Mouse (Mus musculus) erythroblast, embryonic 14.5 days (primary cell): Measurements from ENCODE around the gene Mettl23.

Source experiments
- GATA1 ChIP-seq: IDR thresholded peaks from 2 replicates; pipeline ENCODE4 v1.6.1; 2012; ENCODE audit warnings: low read length, inconsistent platforms, mixed read lengths
- TAL1 ChIP-seq: IDR thresholded peaks from 3 replicates; pipeline ENCODE4 v1.6.1; 2012; ENCODE audit warnings: low read length, inconsistent platforms, mixed read lengths

DNA sequence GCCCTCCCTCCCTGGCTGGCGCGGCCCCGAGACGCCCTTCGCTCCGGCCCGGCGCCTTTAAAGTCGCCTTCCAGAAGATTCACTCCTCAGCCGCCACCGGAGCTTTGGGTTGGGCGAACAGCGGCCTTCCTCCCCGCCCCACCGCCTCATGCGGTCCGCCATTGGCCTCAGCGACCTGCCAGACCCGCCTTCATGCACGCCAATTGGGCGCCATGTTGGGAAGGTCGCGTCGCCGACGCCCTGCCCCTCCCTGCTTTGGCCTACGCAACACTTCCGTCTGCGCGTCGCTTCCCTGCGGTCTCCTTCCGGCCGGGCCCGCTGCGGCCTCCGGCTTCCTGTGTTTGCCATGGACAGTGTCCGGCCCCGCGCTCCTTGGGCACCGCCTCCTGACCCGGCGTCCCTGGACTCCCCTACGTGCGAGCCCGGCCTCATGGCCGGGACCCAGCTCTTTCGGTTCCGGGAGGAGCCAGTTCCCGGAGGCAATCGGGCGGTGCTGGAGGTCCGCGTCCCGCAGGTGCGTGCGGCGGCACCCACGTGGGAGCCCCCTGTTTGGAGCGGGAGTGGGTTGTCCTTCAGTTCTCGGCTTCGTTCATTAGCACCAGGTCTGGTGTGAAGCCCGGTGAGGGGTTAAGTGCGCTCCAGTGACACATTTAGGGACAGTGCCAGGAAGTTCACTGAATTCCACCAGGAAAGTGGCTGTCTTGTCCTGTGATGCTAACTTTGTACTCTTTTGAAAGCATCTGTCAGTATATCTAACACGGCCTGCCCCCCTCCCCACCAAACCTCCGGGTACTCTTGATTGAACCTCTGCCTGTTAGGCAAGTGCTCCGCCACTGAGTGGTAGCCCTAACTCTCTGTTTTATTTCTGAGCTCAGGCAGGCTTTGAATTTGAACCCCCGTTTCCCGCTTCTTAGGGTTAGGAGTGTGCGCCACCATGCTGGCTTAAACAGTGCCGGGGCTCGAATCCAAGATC is at the start of gene Mettl23, which contains the start of gene Jmjd6:
- no peak for TF ChIP-seq GATA1
- no peak for TF ChIP-seq TAL1
